Mouse (Mus musculus) lung, adult 2 months (tissue): ENCODE measurements at regions not wholly inside any gene's neighbourhood (a gene's known extent, or its start where the extent isn't known, plus 50 kb on each side); places are given as distances from the start of the nearest gene placed in this dataset.

Source experiments
- CTCF ChIP-seq: fragments of 200-500 bp; IDR thresholded peaks from 2 replicates; pipeline ENCODE4 v1.5.1; 2011; ENCODE audit warnings: mild to moderate bottlenecking, low read length, control low read depth; ENCODE audit not compliant: insufficient read depth
- POLR2A ChIP-seq: fragments of 200-500 bp; IDR thresholded peaks from 2 replicates; pipeline ENCODE4 v1.6.1; 2011; ENCODE audit warnings: low read depth, mild to moderate bottlenecking, control low read depth, low read length, borderline replicate concordance; ENCODE audit errors: extremely low read depth

DNA sequence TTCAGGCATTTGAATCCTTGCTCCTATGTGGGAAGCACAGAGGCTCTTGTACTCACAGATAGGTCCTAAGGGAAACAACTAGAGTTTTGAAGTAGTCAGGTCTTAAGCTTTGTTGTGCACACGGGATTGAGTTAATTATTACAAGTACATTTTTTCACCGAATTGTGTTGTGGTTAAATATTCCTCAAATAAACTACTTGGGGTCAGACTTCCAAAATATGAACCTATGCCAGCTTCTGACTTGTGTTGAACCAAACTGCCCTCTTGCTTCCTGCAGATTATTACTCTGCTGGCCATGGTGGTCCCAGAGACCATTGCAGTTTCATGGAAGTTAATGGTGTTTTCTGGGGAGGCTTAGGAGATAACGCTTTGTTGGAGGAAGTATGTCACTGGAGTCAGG, 105.5 kb upstream of the Fggy start:
- TF ChIP-seq CTCF (no peak), POLR2A (no peak)
